Mouse (Mus musculus) embryonic fibroblast, embryonic 13.5 days (primary cell): ENCODE data around the gene Timm8a2.
A peak's percentile ranks its signal among the peaks of the same experiment; 100 is the strongest.

Experiments
- CTCF ChIP-seq: IDR thresholded peaks from 2 replicates; pipeline ENCODE4 v1.5.1; 2011; ENCODE audit warnings: mild to moderate bottlenecking, control low read depth, low read length, moderate library complexity, borderline replicate concordance; ENCODE audit not compliant: insufficient read depth
- POLR2A ChIP-seq: IDR thresholded peaks from 2 replicates; pipeline ENCODE4 v1.6.1; 2011; ENCODE audit warnings: low read depth, mild to moderate bottlenecking, control low read depth, low read length, moderate library complexity

- peak; percentile 19; the same call in 1 of the 2 replicates for TF ChIP-seq CTCF
- TF ChIP-seq POLR2A: no peak
These were observed 28.1 kb downstream of the Timm8a2 start for GRCm38 (mm10) chr14:122062411-122063090.
